Mouse (Mus musculus): ENCODE measurements at regions not wholly inside any gene's neighbourhood (a gene's known extent, or its start where the extent isn't known, plus 50 kb on each side); places are given as distances from the start of the nearest gene placed in this dataset.

DNA sequence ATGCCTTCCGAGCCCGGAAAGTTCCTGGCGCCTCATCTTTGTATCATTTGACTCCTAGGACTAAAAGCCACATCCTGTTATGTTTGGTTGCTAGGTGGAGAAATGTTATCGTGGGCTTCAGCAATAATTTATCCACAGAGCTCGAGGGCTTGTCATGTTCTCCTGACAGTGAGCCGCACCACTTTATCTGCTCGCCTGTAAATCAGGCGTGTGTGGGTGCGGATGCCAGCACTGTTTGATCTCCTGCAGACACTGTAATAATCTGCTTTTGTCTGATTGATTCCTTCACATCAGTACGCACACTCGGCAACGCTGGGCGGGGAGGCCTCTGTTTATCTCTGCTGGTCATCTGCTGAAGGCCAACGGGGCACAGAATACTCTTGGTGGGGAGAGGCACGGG, 178.5 kb upstream of the Zfp64 start:
- no peak for DNase-seq

DNA sequence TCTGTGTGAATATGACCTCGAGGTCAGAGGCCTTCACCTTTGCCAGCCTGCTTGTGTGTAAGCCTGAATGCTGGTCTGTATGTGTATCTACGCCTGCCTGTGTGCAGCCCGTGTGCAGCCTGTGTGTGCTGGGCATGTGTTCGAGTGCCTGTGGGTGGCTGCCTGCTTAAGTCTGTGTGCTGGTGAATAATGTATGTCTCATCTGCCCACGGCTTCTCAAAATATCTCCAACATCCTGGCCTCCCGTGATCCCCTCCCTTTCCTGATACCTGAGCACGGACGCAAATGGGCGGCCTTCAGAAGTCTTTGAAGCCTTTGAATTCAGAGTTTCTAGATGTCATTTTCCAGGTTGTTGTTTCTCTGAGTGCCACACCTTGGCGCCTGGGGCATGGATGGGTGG, 170.1 kb upstream of the Zfp64 start:
- no peak for DNase-seq

DNA sequence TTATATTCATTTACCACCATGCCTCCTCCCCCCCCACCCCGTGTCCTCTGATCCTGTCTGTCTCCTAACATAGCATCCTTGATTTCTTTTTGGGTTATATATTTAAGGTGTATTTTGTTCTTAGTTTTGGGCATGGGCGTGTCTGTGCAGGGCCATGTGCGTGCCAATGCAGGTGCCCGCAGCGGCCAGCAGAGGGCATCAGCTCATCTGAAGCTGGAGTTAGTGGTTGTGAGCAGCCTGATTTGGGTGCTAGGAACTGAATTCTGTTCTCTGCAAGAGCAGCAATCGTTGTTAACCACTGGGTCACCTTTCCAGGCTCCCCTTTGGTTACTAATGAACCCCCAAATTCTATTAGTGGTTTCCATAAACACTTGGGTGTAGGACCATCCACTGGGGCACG, 167.5 kb upstream of the Zfp64 start:
- DNase-seq: no peak

DNA sequence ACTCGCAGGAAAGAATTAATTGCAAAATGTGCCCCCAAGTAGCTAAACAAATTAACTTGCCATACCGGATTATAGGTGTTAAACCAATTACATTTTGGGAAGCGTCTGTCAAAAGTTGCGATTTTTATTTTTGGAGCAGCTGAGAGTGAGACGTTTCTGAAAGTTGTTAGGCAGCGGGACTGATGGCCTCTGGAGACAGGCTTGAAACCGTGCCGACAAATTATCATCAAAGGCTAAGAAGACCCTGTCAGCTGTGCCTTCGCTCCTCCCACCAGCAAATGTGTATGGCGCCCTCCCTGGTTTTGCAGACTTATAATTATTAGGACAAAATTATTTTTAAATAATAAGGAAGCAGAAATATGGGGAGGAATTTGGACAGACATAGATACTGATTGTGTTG, 161.5 kb upstream of the Zfp64 start:
- no peak for DNase-seq

DNA sequence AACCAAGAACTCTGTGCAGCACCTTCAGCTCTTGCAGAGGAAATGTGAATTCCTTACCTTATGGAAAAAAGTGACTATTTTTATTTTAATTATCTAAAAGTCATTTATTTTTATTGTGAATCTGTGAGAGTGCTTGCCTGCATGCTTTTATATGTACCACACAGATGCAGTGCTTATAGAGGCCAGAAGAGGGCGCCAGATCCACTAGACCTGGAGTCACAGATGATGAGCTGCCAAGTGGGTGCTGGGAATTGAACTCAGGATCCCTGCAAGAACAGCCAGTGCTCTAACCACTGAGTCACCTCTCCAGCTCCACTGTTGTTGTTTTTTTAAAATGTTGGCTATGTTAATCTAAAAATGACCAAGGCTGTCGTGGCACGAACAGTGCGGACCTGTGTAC, 153.7 kb upstream of the Zfp64 start:
- no peak for DNase-seq

DNA sequence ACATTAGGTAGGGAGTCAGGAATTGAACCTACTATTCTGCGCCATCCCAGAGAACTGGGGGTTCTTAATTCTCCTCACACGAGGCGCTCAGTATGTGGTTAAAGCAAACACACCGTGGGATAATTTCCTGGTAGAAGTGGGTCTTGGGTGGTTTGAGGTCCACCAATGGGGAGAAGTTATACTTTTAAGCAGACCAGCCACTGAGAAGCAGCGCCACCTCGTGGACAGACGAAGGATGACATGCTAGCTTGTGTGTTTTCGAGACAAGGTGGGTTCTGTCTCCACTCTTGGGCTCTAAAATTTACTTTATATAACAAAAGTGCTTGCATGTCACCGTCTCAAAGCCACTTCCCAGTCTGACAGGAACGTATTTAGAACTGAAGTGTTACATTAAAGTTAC, 152.7 kb upstream of the Zfp64 start:
- DNase-seq: peak; percentile 55

DNA sequence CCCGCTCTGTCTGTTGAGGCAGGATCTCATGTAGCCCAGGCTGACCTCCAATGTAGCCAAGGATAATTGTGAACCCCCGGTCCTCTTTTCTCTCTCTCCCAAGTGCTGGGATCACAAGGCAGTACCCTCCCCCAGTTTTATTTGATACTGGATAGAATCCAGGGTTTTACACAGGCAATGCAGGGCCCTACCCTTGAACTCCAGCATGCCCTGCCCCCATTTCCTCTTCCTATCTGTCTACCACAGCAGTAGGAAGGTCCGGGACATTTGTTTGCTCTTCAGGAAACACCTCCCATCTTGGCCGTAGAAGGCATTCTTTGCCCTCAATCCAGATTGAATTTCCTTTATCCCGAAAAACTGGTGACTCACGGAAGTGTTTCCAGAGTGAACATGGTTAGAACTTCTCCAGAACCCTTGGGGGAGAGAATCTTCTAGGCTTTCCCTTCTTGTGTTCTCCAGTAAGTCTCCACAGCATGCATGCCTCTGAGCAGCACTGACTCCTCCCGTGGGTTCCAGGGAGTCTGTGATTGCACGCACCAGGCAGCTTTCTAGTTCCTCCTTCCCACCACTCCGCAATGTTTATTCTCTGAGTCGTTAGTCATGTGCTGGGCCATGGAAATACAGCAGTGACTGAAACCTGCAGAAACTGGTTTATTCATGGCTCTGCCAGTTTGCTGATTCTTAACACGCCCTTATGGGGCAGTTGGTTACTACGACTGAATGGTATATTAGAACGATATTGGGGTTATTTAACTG, 146.3 kb upstream of the Zfp64 start:
- no peak for DNase-seq

DNA sequence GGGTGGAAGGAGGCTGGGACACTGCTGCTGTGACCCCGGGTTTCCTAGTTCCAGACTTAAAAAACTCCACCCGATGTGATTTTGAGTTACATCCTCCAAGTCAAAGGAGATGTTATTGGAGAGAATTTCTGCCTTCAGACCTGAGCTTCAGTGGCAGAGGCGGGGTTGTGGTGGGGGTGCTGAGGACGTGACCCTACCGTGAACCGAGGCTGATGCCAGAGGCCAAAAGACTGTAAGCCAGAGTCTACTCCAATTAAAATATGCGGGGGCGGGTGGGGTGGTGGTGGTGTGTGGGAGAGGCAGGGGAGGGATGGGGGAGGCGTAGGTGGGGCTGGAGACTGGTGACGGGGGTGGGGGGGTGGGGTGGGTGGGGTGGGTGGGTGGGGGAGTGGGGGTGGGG, 145.1 kb upstream of the Zfp64 start:
- no peak for DNase-seq

DNA sequence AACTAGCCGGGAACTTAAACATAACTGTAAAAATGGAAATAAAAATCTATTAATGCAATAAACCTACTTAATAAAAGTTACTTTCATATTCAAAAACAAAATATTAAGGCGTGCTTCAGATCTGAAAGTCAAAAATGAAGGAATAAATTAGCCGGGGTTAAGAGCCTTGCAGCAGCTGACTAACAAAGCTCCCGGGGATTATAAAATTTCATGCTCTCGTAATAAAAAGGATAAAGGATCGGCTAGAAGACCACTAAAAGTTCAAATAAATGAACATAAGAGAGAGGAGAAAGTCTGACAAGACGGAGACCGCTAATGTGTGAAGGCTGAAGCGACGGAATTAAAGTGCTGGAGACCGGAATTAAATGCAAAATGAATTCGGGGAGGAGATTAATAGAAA, 144.3 kb upstream of the Zfp64 start:
- no peak for DNase-seq

DNA sequence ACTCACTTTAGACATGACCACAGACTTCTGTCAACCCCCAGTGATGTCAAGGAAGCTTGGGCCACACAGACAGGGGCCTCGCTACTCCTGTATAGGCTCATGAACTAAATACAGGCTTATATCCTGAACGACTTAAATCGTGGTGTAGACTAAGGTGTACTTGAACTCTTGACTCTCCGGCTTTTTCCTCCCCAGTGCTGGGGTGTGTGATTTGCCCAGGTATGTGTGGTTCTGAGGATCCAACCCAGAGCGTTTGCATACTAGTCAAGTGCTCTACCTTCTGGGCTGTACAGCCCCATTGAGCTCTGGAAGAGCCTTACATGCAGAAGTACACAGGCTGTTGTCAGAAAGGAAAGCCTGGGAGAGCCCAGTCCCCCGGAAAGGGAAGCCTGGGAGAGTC, 143.2 kb upstream of the Zfp64 start:
- no peak for DNase-seq

DNA sequence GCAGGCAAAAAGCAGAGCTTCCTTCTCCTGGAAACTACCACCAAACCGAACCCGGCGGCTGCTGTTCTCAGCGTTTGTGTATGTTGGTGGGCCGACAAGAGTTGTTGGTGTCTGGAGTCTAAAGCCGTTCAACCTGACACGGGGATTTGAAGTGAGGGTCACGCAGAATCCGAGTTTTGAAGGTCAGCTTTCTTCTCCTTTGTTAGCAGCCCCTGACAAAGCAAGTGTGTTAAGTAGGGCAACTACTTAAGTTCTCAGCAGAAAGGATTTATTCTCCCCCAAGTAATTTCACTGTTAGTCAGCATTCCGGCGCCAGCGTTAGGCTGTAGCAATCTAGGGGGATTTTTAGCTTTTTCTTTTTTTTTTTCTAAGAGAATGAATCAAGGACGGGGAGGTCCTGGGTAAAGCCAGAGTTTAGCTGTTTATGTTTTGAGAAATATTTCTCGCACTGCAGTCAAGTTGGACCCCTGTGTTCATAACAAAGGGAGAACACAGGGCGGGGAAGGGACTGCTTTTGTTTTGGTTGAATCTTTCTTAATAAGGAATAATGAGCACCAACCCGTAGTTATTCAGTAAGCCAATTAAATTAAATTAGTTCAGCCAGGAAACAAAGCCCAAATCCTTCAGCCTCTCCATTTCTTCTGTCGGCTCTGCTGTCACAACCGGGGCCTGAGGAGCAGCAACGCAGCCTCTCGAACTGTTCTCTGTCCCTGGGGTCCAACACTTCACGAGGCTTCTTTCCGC, 138.8 kb upstream of the Zfp64 start:
- DNase-seq: no peak

DNA sequence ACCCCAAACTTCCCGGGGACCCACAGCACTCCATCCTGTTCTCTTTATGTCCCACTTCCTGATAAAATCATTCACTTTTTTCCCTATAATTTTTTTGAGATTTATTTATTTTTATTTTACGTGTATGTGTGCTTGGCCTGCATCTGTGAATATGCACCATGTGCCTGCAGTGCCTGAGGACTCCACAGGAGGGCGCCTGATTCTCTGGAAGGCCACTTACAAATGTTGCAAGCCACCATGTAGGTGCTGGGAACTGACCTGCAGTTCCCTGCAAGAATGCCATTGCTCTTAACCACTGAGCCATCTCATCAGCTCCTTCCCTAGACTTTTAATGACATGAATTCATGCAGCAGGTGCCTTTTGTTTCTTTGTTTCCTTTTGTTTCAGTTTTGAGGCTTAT, 134.9 kb upstream of the Zfp64 start:
- no peak for DNase-seq

DNA sequence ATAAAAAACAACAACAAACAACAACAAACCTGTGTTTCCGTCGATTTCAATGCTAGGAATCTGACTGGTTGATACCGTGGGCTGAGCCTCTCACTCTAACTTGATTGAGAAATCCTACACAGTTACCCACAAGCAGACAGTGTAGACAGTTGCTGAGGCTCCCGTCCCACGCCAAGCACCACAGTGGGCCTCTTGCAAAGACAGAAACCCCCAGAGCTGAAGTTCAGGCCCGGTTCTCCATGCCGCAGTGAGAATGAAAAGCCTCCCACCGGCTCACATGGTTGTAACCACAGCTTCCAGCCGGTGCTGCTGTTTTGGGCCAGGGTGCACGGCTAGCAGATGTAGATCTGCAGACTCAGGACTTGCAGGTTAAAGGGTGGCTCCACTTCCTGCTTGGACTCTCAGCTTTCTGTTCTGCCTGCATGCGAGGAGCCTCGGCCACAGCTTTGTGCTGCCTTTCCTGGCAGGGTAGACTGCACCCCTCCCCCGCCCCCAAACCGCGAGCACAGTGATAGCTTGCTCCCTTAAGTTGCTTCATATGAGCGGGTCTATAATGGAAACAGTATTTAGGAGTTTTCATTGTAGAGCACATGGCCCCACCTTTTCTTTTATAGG, 133.6 kb upstream of the Zfp64 start:
- DNase-seq: no peak

DNA sequence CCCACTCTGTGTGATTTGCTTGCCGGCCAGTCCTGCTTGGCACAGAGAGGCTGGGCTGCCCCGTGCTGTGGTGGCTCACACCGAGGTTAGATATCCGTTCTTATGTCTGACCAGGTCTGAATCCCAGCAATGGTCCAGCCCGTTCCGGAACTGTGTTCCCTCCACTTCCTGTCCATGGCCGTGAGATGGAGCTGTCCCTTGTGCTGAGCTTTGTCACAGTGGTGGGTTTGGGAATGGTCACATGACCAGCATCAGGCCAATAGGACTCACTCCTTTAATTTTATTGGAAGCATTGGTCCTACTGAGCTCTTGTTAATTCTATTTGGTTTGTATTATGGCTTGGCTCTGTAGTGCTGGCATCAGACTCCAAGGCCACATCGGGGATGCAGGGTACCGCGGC, 132.9 kb upstream of the Zfp64 start:
- DNase-seq: no peak

DNA sequence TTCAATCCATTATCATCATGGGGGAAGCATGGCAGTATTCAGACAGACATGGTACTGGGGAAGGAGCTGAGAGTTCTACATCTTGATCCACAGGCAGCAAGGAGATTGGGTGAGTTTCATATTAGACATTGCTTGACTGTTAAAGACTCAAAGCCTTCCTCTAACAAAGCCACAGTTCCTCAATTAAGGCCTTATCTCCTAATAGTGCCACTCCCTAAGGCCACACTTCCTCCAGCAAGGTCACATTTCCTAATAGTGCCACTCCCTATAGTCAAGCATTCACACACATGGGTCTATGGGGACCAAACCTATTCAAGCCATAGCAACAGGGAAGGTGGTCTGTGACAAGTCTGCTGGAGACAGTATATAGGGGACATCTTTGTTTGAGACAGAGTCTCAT, 115.9 kb upstream of the Zfp64 start:
- DNase-seq: no peak

DNA sequence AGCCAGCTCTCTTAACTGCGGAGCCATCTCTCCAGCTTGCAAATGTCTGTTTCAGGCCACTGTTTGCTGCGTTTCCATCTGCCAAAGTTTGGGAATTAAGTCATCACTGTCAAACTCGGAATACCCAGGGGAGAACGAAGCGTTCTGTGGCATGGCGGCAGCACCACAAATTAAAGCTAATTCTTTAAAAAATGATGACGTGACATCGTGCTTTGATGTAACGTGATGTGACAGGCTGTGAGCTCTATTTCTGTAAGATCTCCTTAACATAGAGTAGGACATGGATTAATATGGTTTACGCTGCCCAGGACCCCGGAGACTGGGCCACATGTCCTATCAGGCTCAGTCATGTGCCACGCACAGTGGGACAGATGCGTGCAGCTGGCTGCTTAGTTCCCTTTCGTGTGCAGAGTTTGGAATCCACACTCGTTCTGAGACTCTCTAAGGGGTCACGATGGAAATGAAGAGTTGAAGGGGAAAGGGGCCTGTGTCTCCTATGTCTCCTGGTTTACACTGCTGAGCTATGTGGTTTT, 109.8 kb upstream of the Zfp64 start:
- DNase-seq: no peak

DNA sequence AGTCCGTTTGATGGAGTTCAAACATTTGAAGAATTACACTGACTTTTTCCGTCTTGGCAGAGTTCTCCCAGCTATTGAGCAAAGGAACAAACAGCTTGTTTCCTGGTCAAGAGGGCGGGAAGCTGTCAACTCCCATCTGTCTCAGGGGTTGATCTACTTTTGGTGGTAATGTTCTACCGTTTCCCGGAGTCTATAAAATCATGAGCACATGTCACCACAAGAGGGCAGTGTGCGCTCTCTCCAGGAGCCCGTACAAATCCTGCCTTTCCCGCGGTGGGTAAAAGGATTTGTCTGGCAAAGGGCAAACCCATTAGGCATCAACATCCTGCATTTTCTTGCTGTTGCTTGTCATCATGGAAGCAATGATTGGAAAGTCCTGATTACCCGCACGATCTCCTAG, 106.1 kb upstream of the Zfp64 start:
- peak; percentile 84 for DNase-seq

DNA sequence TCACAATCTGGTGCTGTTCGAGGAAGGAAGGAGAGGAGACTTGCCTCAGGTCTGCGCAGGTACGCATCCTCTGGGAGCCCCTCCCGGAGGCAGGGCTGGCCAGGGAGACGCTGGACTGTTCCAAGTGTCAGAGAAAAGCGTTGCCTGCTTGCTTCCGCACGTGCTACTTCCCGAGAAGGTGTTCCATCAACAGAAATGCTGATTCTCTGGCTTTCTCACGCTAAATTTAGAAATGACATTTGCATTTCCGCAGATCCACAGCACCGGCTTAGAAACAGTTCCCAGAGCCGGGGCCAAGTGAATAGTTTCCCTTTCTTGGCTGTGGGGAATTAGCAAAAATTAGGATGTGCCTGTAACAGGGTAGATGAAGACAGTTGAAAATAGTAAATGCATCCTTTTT, 105.1 kb upstream of the Zfp64 start:
- DNase-seq: no peak

DNA sequence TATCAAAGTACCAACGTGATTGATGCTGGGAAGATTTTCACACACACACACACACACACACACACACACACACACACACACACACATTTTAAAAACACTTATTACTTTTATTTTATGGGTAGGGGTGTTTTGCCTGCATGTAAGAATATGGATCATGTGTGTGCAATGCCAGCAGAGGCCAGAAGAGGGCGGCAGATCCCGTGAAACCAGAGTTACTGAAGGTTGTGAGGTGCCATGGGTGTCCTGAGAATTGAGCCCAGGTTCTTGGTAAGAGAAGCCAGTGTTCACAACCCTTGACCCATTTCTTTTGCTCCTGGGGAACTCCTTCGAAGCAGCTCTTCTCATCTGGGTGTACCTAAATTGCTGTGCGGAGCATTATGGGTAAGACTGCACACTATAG, 102.4 kb upstream of the Zfp64 start:
- no peak for DNase-seq

DNA sequence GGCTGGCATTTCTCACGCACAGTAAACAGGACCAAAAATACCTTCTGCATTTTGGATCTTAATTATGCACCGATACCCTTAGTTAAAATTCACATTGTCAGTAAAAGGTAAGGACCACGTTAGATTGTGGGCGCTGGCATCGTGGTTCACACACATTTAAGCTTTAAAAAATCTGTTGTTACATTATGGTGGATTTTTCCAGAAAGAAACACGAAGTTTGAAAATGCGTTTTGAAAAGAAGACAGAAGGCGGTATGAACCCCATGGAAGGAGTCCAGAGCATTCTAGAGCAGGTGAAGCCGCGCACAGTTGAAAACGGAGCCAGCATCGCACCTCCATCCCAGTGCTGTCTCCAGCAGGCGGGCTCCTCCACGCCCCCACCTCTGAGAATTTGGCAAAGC, 94.6 kb upstream of the Zfp64 start:
- no peak for DNase-seq

DNA sequence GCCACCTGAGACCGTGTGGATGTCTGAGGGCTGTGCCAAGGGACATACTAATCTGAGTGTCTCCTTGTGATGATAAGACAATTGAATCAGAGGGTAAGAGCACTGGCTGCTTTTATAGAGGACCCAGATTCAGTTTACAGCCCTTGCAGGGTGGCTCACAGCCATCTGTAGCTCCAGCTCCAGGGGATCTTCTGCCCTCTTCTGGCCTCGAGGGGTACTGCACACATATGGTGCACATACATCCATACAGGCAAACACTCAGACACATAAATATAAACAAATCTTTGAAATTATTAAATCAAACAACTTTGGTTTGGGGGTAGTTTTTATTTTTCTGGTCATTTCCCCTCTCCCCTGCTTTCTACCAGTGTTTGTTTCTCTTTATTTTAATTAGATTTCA, 86.4 kb upstream of the Zfp64 start:
- no peak for DNase-seq

DNA sequence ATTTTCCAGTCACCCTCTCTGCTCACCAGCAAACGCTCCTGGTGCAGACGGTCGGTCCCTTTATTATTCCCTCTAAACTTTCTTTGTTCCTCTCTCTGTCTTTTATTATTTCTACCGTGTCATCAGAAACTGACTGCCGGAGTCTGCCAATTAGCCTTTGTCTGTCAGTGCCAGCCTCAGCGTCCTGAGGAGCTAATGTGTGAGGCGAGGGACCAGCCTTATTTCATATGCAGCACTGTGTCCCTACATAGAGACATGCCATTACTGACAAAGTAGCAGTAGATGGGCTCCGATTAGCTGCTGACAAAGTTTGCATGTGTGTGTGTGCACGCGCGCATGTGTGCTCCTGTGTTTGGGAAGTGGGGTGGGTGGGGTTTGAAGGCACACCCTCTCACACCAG, 82.6 kb upstream of the Zfp64 start:
- no peak for DNase-seq

DNA sequence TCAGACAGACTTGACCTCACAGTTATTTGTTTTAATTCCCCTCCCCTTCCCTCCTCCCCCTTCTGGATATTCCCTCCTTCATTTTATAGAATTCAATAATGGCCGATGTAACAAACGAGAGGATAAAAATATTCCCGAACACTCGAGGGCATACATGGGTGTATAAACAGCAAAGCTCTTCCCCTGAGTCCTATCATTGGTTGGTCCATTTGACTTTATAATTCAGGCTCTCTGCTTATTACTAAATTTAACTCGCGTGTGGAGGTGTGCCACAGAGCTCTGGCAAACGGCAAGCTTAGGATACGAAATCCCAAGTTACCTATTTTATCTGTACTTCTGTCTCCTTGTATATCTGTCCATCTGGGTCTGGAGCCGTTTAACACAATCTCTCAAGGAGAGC, 82.1 kb upstream of the Zfp64 start:
- no peak for DNase-seq

DNA sequence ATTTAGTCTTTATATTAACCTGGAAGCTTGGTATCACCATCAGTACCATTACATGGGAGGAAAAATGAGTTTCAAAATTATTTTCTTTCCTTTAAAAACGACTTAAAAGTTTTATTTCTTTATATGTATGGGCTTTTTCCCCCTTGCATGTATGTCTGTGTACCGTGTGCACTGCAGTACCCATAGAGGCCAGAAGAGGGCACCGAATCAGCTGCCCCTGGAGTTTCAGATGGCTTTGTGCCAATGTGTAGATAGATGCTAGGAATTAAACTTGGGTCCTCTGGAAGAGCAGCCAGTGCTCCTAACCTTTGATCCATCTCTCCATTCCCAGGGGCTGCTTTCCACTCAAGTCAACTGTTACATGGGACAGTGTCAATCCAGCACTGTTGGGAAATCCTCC, 79.9 kb upstream of the Zfp64 start:
- peak; percentile 24 for DNase-seq
